Mouse (Mus musculus) intestine, embryonic 14.5 days (tissue): ENCODE results near the gene Spag6. TPM values are rescaled to one million over a fixed set of nuclear protein-coding genes. Genes with fewer than 3 reads are reported as not detected.

Source experiments
- ATAC-seq: fragments of 200-750 bp; cut with Nextera tagmentation; replicated peaks from 2 replicates; pipeline ENCODE4 v1.8.0; 2017; ENCODE audit warnings: low read depth, moderate number of reproducible peaks, moderate TSS enrichment, moderate library complexity; ENCODE audit not compliant: low FRiP score, low TSS enrichment
- DNase-seq: peaks from one replicate; pipeline ENCODE4 v3.0.0-alpha.2; 2018; ENCODE audit warnings: low spot score
- H3K27ac ChIP-seq: fragments of 300-500 bp; sonication (generic); 2 replicates; pipeline ENCODE4 v1.5.1; 2014; ENCODE audit warnings: low read depth, mild to moderate bottlenecking, control low read depth
- H3K27me3 ChIP-seq: fragments of 300-500 bp; sonication (generic); replicated peaks from 2 replicates; pipeline ENCODE4 v1.6.1; 2014; ENCODE audit warnings: low read length, control low read depth; ENCODE audit not compliant: control insufficient read depth, insufficient read depth
- H3K36me3 ChIP-seq: fragments of 300-500 bp; sonication (generic); 2 replicates; pipeline ENCODE4 v1.6.1; 2014; ENCODE audit warnings: low read length, control low read depth; ENCODE audit not compliant: control insufficient read depth, insufficient read depth
- H3K4me1 ChIP-seq: fragments of 300-500 bp; sonication (generic); replicated peaks from 2 replicates; pipeline ENCODE4 v1.6.1; 2014; ENCODE audit warnings: low read length, control low read depth, mixed read lengths; ENCODE audit not compliant: control insufficient read depth, insufficient read depth
- H3K4me2 ChIP-seq: fragments of 300-500 bp; sonication (generic); 2 replicates; pipeline ENCODE4 v1.6.1; 2014; ENCODE audit warnings: low read length
- H3K4me3 ChIP-seq: fragments of 300-500 bp; sonication (generic); 2 replicates; pipeline ENCODE4 v1.5.1; 2014; ENCODE audit warnings: low read depth, low read length, control low read depth, mixed read lengths
- H3K9ac ChIP-seq: fragments of 300-500 bp; sonication (generic); 2 replicates; pipeline ENCODE4 v1.6.1; 2014; ENCODE audit warnings: mild to moderate bottlenecking, low read length
- H3K9me3 ChIP-seq: fragments of 300-500 bp; sonication (generic); 2 replicates; pipeline ENCODE4 v1.6.1; 2016; ENCODE audit warnings: low read length, control low read depth; ENCODE audit not compliant: control insufficient read depth
- WGBS: fragments of 180-500 bp; shearing (Covaris S2); extraction: QIAGEN DNeasy Blood & Tissue Kit; methylation state at CpG from one replicate; pipeline ENCODE4 v1.1.7; 2014; 5-methylcytosine and 5-hydroxymethylcytosine counted together
- polyA plus RNA-seq: library from polyadenylated mRNA; unstranded; fragments of >200 nt; fragmentation: Nextera tagmentation; extraction: Ambion mirVana; gene quantifications from 2 replicates; pipeline ENCODE4 v1.2.1, GENCODE M21; 2014

The Spag6 gene
- polyA plus RNA-seq, 1 experiment from 2014 or later, result not detected

- DNase-seq, result peak; percentile 67
- no peaks in the 10 kb centered on the region for H3K27me3 ChIP-seq
- peak overlapping the region; percentile 65; the same call in 1 of the 2 replicates for H3K4me3 ChIP-seq
- WGBS, result 44% methylated on average over 12 of the region's 12 CpGs
- no peaks in the 10 kb centered on the region for H3K36me3 ChIP-seq
- H3K4me2 ChIP-seq, result peak overlapping the region; percentile 78
- H3K9ac ChIP-seq, result peak overlapping the region; percentile 8; the same call in 1 of the 2 replicates
- H3K4me1 ChIP-seq, result 0 out of 2 replicates have a peak, but pooled peaks cover 4% of the 10 kb centered on the region
- ATAC-seq, result no peak; the same call in 1 of the 2 replicates
- H3K27ac ChIP-seq, result 0 out of 2 replicates have a peak overlapping the region, but pooled peaks have one; percentile 96
- no peaks in the 10 kb centered on the region for H3K9me3 ChIP-seq
Measured at GRCm38 (mm10) chr2:18765481-18766249, 71.8 kb downstream of the Spag6 start.

GRCm38 (mm10) chr2:18766441-18766820 lies 72.6 kb downstream of the Spag6 start:
- H3K36me3 ChIP-seq, result no peaks in the 10 kb centered on the region
- H3K27me3 ChIP-seq, result no peaks in the 10 kb centered on the region
- DNase-seq (no peak), ATAC-seq (peak; percentile 48; the same call in 1 of the 2 replicates)
- H3K4me1 ChIP-seq, result 0 out of 2 replicates have a peak, but pooled peaks cover 4% of the 10 kb centered on the region
- no peaks in the 10 kb centered on the region for H3K9me3 ChIP-seq
- peak overlapping the region; percentile 78 for H3K4me2 ChIP-seq
- peak overlapping the region; percentile 97 for H3K9ac ChIP-seq
- H3K27ac ChIP-seq, result peak overlapping the region; percentile 96
- 32% methylated on average over 4 of the region's 4 CpGs for WGBS
- peak overlapping the region; percentile 65 for H3K4me3 ChIP-seq

GRCm38 (mm10) chr2:18766821-18767541 lies 73.1 kb downstream of the Spag6 start:
- Histone ChIP-seq H3K27me3 (no peaks in the 10 kb centered on the region), H3K9ac (peak overlapping the region; percentile 97), H3K4me2 (peak overlapping the region; percentile 78), H3K9me3 (no peaks in the 10 kb centered on the region), H3K4me3 (peak overlapping the region; percentile 65), H3K27ac (peak overlapping the region; percentile 96), H3K4me1 (0 out of 2 replicates have a peak, but pooled peaks cover 4% of the 10 kb centered on the region), H3K36me3 (no peaks in the 10 kb centered on the region)
- DNase-seq (peak; percentile 99), ATAC-seq (peak; percentile 89)
- WGBS, result under 1% methylated on average over 56 of the region's 56 CpGs

- no peak overlapping the region for H3K27ac ChIP-seq
- H3K27me3 ChIP-seq, result no peaks in the 10 kb centered on the region
- H3K36me3 ChIP-seq, result no peaks in the 10 kb centered on the region
- no peak overlapping the region for H3K4me2 ChIP-seq
- H3K9me3 ChIP-seq, result no peaks in the 10 kb centered on the region
- WGBS, result 92% methylated on average over 2 of the region's 2 CpGs
- ATAC-seq (no peak), DNase-seq (no peak)
- no peak overlapping the region for H3K4me3 ChIP-seq
- 0 out of 2 replicates have a peak, but pooled peaks cover 4% of the 10 kb centered on the region for H3K4me1 ChIP-seq
- H3K9ac ChIP-seq, result no peak overlapping the region
Measured at GRCm38 (mm10) chr2:18768414-18768813, 74.6 kb downstream of the Spag6 start.

GRCm38 (mm10) chr2:18772413-18772812 lies 78.6 kb downstream of the Spag6 start:
- no peaks in the 10 kb centered on the region for H3K27me3 ChIP-seq
- WGBS, result 73% methylated on average over 8 of the region's 8 CpGs
- no peaks in the 10 kb centered on the region for H3K9me3 ChIP-seq
- H3K27ac ChIP-seq, result no peak overlapping the region
- no peak for ATAC-seq
- no peak overlapping the region for H3K4me2 ChIP-seq
- H3K4me3 ChIP-seq, result no peak overlapping the region
- no peaks in the 10 kb centered on the region for H3K4me1 ChIP-seq
- H3K36me3 ChIP-seq, result no peaks in the 10 kb centered on the region
- no peak overlapping the region for H3K9ac ChIP-seq
- DNase-seq, result no peak

- DNase-seq, result no peak
- no peak; the same call in 1 of the 2 replicates for ATAC-seq
- no peaks in the 10 kb centered on the region for H3K27me3 ChIP-seq
- 70% methylated on average over 6 of the region's 6 CpGs for WGBS
- no peak overlapping the region for H3K9ac ChIP-seq
- H3K4me2 ChIP-seq, result no peak overlapping the region
- H3K9me3 ChIP-seq, result no peaks in the 10 kb centered on the region
- H3K4me3 ChIP-seq, result no peak overlapping the region
- peaks cover 9% of the 10 kb centered on the region for H3K4me1 ChIP-seq
- no peaks in the 10 kb centered on the region for H3K36me3 ChIP-seq
- no peak overlapping the region for H3K27ac ChIP-seq
Measured at GRCm38 (mm10) chr2:18774326-18774725, 80.5 kb downstream of the Spag6 start.

GRCm38 (mm10) chr2:18778220-18778619 lies 84.4 kb downstream of the Spag6 start:
- Histone ChIP-seq H3K4me1 (peaks cover 9% of the 10 kb centered on the region), H3K4me2 (no peak overlapping the region; the same call in 1 of the 2 replicates)
- WGBS, result 16% methylated on average over 9 of the region's 9 CpGs

GRCm38 (mm10) chr2:18779830-18780229 lies 86.0 kb downstream of the Spag6 start:
- no peak for ATAC-seq
- no peak for DNase-seq

More at GRCm38 (mm10) chr2:18778220-18778619, 84.4 kb downstream of the Spag6 start:
- peak; percentile 77 for ATAC-seq
- no peaks in the 10 kb centered on the region for H3K9me3 ChIP-seq
- no peak overlapping the region for H3K27ac ChIP-seq
- peak; percentile 77 for DNase-seq
- no peak overlapping the region for H3K4me3 ChIP-seq
- H3K27me3 ChIP-seq, result no peaks in the 10 kb centered on the region
- H3K36me3 ChIP-seq, result no peaks in the 10 kb centered on the region
- H3K9ac ChIP-seq, result no peak overlapping the region

More at GRCm38 (mm10) chr2:18779830-18780229, 86.0 kb downstream of the Spag6 start:
- H3K4me2 ChIP-seq, result no peak overlapping the region
- no peaks in the 10 kb centered on the region for H3K36me3 ChIP-seq
- WGBS, result 79% methylated on average over 3 of the region's 3 CpGs
- H3K9me3 ChIP-seq, result no peaks in the 10 kb centered on the region
- no peak overlapping the region for H3K27ac ChIP-seq
- H3K27me3 ChIP-seq, result no peaks in the 10 kb centered on the region
- no peak overlapping the region for H3K4me3 ChIP-seq
- peaks cover 9% of the 10 kb centered on the region for H3K4me1 ChIP-seq
- no peak overlapping the region for H3K9ac ChIP-seq
